Mouse (Mus musculus) liver, adult 2 months (tissue): ENCODE measurements around the gene Dock11. TPM values are rescaled to one million over a fixed set of nuclear protein-coding genes. Genes with fewer than 3 reads are reported as not detected.

Experiments used
- DNase-seq: peaks from one replicate; pipeline ENCODE4 v3.0.0-alpha.2; 2011; ENCODE audit warnings: low read depth, low spot score; ENCODE audit errors: extremely low read depth
- H3K27ac ChIP-seq: fragments of 200-500 bp; replicated peaks from 2 replicates; pipeline ENCODE4 v1.5.1; 2012; ENCODE audit warnings: low read depth, mild to moderate bottlenecking, control low read depth, inconsistent platforms, low read length; ENCODE audit not compliant: insufficient read depth
- H3K27me3 ChIP-seq: fragments of 200-500 bp; 2 replicates; pipeline ENCODE4 v1.6.1; 2012; ENCODE audit warnings: mild to moderate bottlenecking, moderate library complexity, low read length, inconsistent platforms; ENCODE audit not compliant: control insufficient read depth, insufficient read depth
- H3K36me3 ChIP-seq: fragments of 200-500 bp; 2 replicates; pipeline ENCODE4 v1.6.1; 2012; ENCODE audit warnings: low read length, inconsistent platforms; ENCODE audit not compliant: control insufficient read depth, insufficient read depth
- H3K4me1 ChIP-seq: fragments of 200-500 bp; 2 replicates; pipeline ENCODE4 v1.6.1; 2011; ENCODE audit warnings: low read length; ENCODE audit not compliant: control insufficient read depth, insufficient read depth
- H3K4me3 ChIP-seq: fragments of 200-500 bp; 2 replicates; pipeline ENCODE4 v1.5.1; 2011; ENCODE audit warnings: low read depth, mild to moderate bottlenecking, control low read depth, low read length, moderate library complexity; ENCODE audit not compliant: insufficient read depth
- H3K79me2 ChIP-seq: fragments of 200-500 bp; 2 replicates; pipeline ENCODE4 v1.6.1; 2012; ENCODE audit warnings: inconsistent platforms, mild to moderate bottlenecking, low read length, moderate library complexity; ENCODE audit not compliant: control insufficient read depth, insufficient read depth
- H3K9ac ChIP-seq: fragments of 200-500 bp; 2 replicates; pipeline ENCODE4 v1.6.1; 2012; ENCODE audit warnings: low read depth, mild to moderate bottlenecking, control low read depth, inconsistent platforms, low read length
- CTCF ChIP-seq: fragments of 200-500 bp; IDR thresholded peaks from 2 replicates; pipeline ENCODE4 v1.5.1; 2011; ENCODE audit warnings: low read depth, low read length, control low read depth
- POLR2A ChIP-seq: fragments of 200-500 bp; IDR thresholded peaks from 2 replicates; pipeline ENCODE4 v1.6.1; 2011; ENCODE audit warnings: low read length, control low read depth; ENCODE audit not compliant: insufficient read depth; ENCODE audit errors: extremely low read depth
- WGBS: fragments of 180-500 bp; shearing (Covaris S2); methylation state at CpG from one replicate; pipeline ENCODE4 v1.1.7; 2018; 5-methylcytosine and 5-hydroxymethylcytosine counted together
- polyA plus RNA-seq: library from polyadenylated mRNA; depleted of rRNA; stranded (reverse); fragments of >200 nt; gene quantifications from 2 replicates; pipeline ENCODE4 v1.2.3, GENCODE M21; 2012
- total RNA-seq: library from RNA; depleted of rRNA; stranded (reverse); fragments of >200 nt; gene quantifications from 2 replicates; pipeline ENCODE4 v1.2.3, GENCODE M21; 2014

Dock11 gene
- total and polyA plus RNA-seq, 2 experiments, result 0.18 to 1.8 TPM

GRCm38 (mm10) chrX:36050312-36050711 lies 161.7 kb downstream of the Dock11 start:
- H3K9ac ChIP-seq, result no peak overlapping the region
- H3K36me3 ChIP-seq, result no peaks in the 10 kb centered on the region
- H3K27ac ChIP-seq, result no peak overlapping the region
- no peaks in the 10 kb centered on the region for H3K79me2 ChIP-seq
- no peak for TF ChIP-seq CTCF
- no peak for TF ChIP-seq POLR2A
- H3K4me1 ChIP-seq, result no peaks in the 10 kb centered on the region
- no peak for DNase-seq
- no peaks in the 10 kb centered on the region for H3K27me3 ChIP-seq
- H3K4me3 ChIP-seq, result no peak overlapping the region

GRCm38 (mm10) chrX:36073997-36074396 lies 185.4 kb downstream of the Dock11 start:
- no peak for DNase-seq
- Histone ChIP-seq H3K79me2 (no peaks in the 10 kb centered on the region), H3K4me3 (no peak overlapping the region), H3K27ac (no peak overlapping the region), H3K9ac (no peak overlapping the region), H3K36me3 (no peaks in the 10 kb centered on the region), H3K4me1 (no peaks in the 10 kb centered on the region), H3K27me3 (no peaks in the 10 kb centered on the region)
- no peak for TF ChIP-seq CTCF
- 93% methylated on average over 2 of the region's 2 CpGs for WGBS

GRCm38 (mm10) chrX:36077164-36077563 lies 188.5 kb downstream of the Dock11 start:
- TF ChIP-seq POLR2A (no peak), CTCF (no peak)
- H3K79me2 ChIP-seq, result no peaks in the 10 kb centered on the region
- no peaks in the 10 kb centered on the region for H3K4me1 ChIP-seq
- H3K27ac ChIP-seq, result no peak overlapping the region
- H3K9ac ChIP-seq, result no peak overlapping the region
- no peak for DNase-seq
- 72% methylated on average over 4 of the region's 4 CpGs for WGBS
- H3K4me3 ChIP-seq, result no peak overlapping the region
- H3K36me3 ChIP-seq, result no peaks in the 10 kb centered on the region
- H3K27me3 ChIP-seq, result no peaks in the 10 kb centered on the region

- WGBS, result 89% methylated on average over 1 of the region's 1 CpGs
Observed at GRCm38 (mm10) chrX:36082917-36083316, 194.3 kb downstream of the Dock11 start.

GRCm38 (mm10) chrX:36088464-36089256 lies 200.0 kb downstream of the Dock11 start:
- no peaks in the 10 kb centered on the region for H3K4me1 ChIP-seq
- no peak overlapping the region for H3K27ac ChIP-seq
- TF ChIP-seq POLR2A (no peak), CTCF (no peak)
- H3K4me3 ChIP-seq, result no peak overlapping the region
- H3K79me2 ChIP-seq, result no peaks in the 10 kb centered on the region
- 90% methylated on average over 6 of the region's 6 CpGs for WGBS
- H3K36me3 ChIP-seq, result no peaks in the 10 kb centered on the region
- no peaks in the 10 kb centered on the region for H3K27me3 ChIP-seq
- no peak overlapping the region for H3K9ac ChIP-seq
- no peak for DNase-seq

More at GRCm38 (mm10) chrX:36082917-36083316, 194.3 kb downstream of the Dock11 start:
- no peak overlapping the region for H3K4me3 ChIP-seq
- no peaks in the 10 kb centered on the region for H3K36me3 ChIP-seq
- no peaks in the 10 kb centered on the region for H3K27me3 ChIP-seq
- TF ChIP-seq POLR2A (no peak), CTCF (no peak)
- no peaks in the 10 kb centered on the region for H3K4me1 ChIP-seq
- no peak overlapping the region for H3K27ac ChIP-seq
- no peak overlapping the region for H3K9ac ChIP-seq
- DNase-seq, result no peak
- no peaks in the 10 kb centered on the region for H3K79me2 ChIP-seq

- Histone ChIP-seq H3K27ac (no peak overlapping the region), H3K36me3 (no peaks in the 10 kb centered on the region), H3K27me3 (no peaks in the 10 kb centered on the region), H3K79me2 (no peaks in the 10 kb centered on the region), H3K4me1 (0 out of 2 replicates have a peak, but pooled peaks cover 2% of the 10 kb centered on the region), H3K9ac (no peak overlapping the region), H3K4me3 (no peak overlapping the region)
- no peak for TF ChIP-seq CTCF
- no peak for TF ChIP-seq POLR2A
- WGBS, result 95% methylated on average over 1 of the region's 1 CpGs
- no peak for DNase-seq
Observed at GRCm38 (mm10) chrX:36100883-36101282, 212.3 kb downstream of the Dock11 start.
